Mouse (Mus musculus): ENCODE measurements at regions not wholly inside any gene's neighbourhood (a gene's known extent, or its start where the extent isn't known, plus 50 kb on each side); places are given as distances from the start of the nearest gene placed in this dataset.
"Not testable (repeated sequence)": the region's sequence is repeated elsewhere in the genome, so short reads cannot be mapped to it uniquely, and the experiment has no call there.

GRCm38 (mm10) chr10:117478931-117479280 lies 99.1 kb upstream of the Cpsf6 start:
- no peak for DNase-seq (ENCODE audit: low spot score in 2 of 2)

- DNase-seq (ENCODE audit: low spot score in 2 of 2): peak; percentile 14 to 19
Measured at GRCm38 (mm10) chr10:117478202-117478930, 98.6 kb upstream of the Cpsf6 start.

- DNase-seq (ENCODE audit: low spot score in 2 of 2): no peak
Measured at GRCm38 (mm10) chr10:117477331-117478201, 97.8 kb upstream of the Cpsf6 start.

- no peak for DNase-seq (ENCODE audit: low spot score in 2 of 2)
Measured at GRCm38 (mm10) chr10:117475086-117475945, 95.5 kb upstream of the Cpsf6 start.

GRCm38 (mm10) chr10:117474351-117475085 lies 94.7 kb upstream of the Cpsf6 start:
- DNase-seq (ENCODE audit: low spot score in 2 of 2): no peak

GRCm38 (mm10) chr10:117473471-117473870 lies 93.7 kb upstream of the Cpsf6 start:
- DNase-seq (ENCODE audit: low spot score in 2 of 2): no peak

- no peak for DNase-seq (ENCODE audit: low spot score in 2 of 2)
Measured at GRCm38 (mm10) chr10:117472568-117472930, 92.7 kb upstream of the Cpsf6 start.

GRCm38 (mm10) chr10:117471818-117472567 lies 92.2 kb upstream of the Cpsf6 start:
- no peak for DNase-seq (ENCODE audit: low spot score in 2 of 2)

- no peak for DNase-seq (ENCODE audit: low spot score in 2 of 2)
Measured at GRCm38 (mm10) chr10:117471036-117471817, 91.4 kb upstream of the Cpsf6 start.

- DNase-seq (ENCODE audit: low spot score in 2 of 2): no peak
Measured at GRCm38 (mm10) chr10:117470481-117470880, 90.7 kb upstream of the Cpsf6 start.

- DNase-seq (ENCODE audit: low spot score in 2 of 2): no peak
Measured at GRCm38 (mm10) chr10:117469573-117470090, 89.8 kb upstream of the Cpsf6 start.

- no peak for DNase-seq (ENCODE audit: low spot score in 2 of 2)
Measured at GRCm38 (mm10) chr10:117468931-117469572, 89.2 kb upstream of the Cpsf6 start.

GRCm38 (mm10) chr10:117468381-117468780 lies 88.6 kb upstream of the Cpsf6 start:
- no peak for DNase-seq (ENCODE audit: low spot score in 2 of 2)

- DNase-seq (ENCODE audit: low spot score in 2 of 2): no peak
Measured at GRCm38 (mm10) chr10:117467161-117467560, 87.3 kb upstream of the Cpsf6 start.

- no peak for DNase-seq (ENCODE audit: low spot score in 2 of 2)
Measured at GRCm38 (mm10) chr10:117466391-117466790, 86.6 kb upstream of the Cpsf6 start.

- DNase-seq (ENCODE audit: low spot score in 2 of 2): no peak
Measured at GRCm38 (mm10) chr10:117465671-117466250, 85.9 kb upstream of the Cpsf6 start.

- DNase-seq (ENCODE audit: low spot score in 2 of 2): no peak
Measured at GRCm38 (mm10) chr10:117465058-117465660, 85.3 kb upstream of the Cpsf6 start.

- DNase-seq (ENCODE audit: low spot score in 2 of 2): not testable (repeated sequence)
Measured at GRCm38 (mm10) chr10:117464331-117464730, 84.5 kb upstream of the Cpsf6 start.

All from left cerebral cortex, adult 8-10 months (tissue).